Mouse (Mus musculus): ENCODE data around the gene Olfr497. TPM values are rescaled to one million over a fixed set of nuclear protein-coding genes. Genes with fewer than 3 reads are reported as not detected.

The Olfr497 gene
- not detected in 2 replicates for polyA plus RNA-seq (2015; fragmentation: Nextera tagmentation; extraction: Ambion mirVana)

- Histone ChIP-seq H3K9ac (ENCODE audit: low read depth, low read length) (no peak within 1 kb of the TSS), H3K9me3 (replicated peaks; ENCODE audit: control insufficient read depth, low read length) (no peaks in the 10 kb centered on the region), H3K27me3 (ENCODE audit: control insufficient read depth, insufficient read depth, low read depth, low read length) (no peaks in the 10 kb centered on the region), H3K36me3 (ENCODE audit: control insufficient read depth, insufficient read depth) (no peaks in the 10 kb centered on the region), H3K27ac (ENCODE audit: low read length) (no peak within 1 kb of the TSS), H3K4me2 (ENCODE audit: low read depth, low read length) (no peak within 1 kb of the TSS), H3K4me1 (ENCODE audit: control insufficient read depth, low read depth, low read length) (no peaks in the 10 kb centered on the region), H3K4me3 (ENCODE audit: low read depth, low read length) (no peak within 1 kb of the TSS)
- ATAC-seq (ENCODE audit: low read depth): no peak
- WGBS (ENCODE audit: insufficient replicate concordance): 60% methylated on average over 2 of the region's 2 CpGs
These were observed at the start of gene Olfr497 for GRCm38 (mm10) chr7:108420121-108420520. Olfr497 (plus strand) TSS chr7:108420421.

GRCm38 (mm10) chr7:108392867-108393266 is 27.4 kb upstream of the Olfr497 start, which contains the start of gene Olfr495:
Olfr495 (plus strand) TSS chr7:108393167.
- Histone ChIP-seq H3K4me2 (ENCODE audit: low read depth, low read length) (no peak within 1 kb of the TSS), H3K4me3 (ENCODE audit: low read depth, low read length) (no peak within 1 kb of the TSS), H3K9me3 (replicated peaks; ENCODE audit: control insufficient read depth, low read length) (no peaks in the 10 kb centered on the region; the same call in 1 of the 2 replicates), H3K9ac (ENCODE audit: low read depth, low read length) (no peak within 1 kb of the TSS), H3K27ac (ENCODE audit: low read length) (no peak within 1 kb of the TSS), H3K27me3 (ENCODE audit: control insufficient read depth, insufficient read depth, low read depth, low read length) (no peaks in the 10 kb centered on the region), H3K36me3 (ENCODE audit: control insufficient read depth, insufficient read depth) (no peaks in the 10 kb centered on the region), H3K4me1 (ENCODE audit: control insufficient read depth, low read depth, low read length) (no peaks in the 10 kb centered on the region)
- no peak for ATAC-seq (ENCODE audit: low read depth)
- 52% methylated on average over 1 of the region's 1 CpGs for WGBS (ENCODE audit: insufficient replicate concordance)

GRCm38 (mm10) chr7:108465026-108465425 is 44.8 kb downstream of the Olfr497 start, which contains the start of gene Olfr498:
Olfr498 (plus strand) TSS chr7:108465326.
- Histone ChIP-seq H3K4me3 (ENCODE audit: low read depth, low read length) (no peak within 1 kb of the TSS), H3K27me3 (ENCODE audit: control insufficient read depth, insufficient read depth, low read depth, low read length) (no peaks in the 10 kb centered on the region), H3K4me2 (ENCODE audit: low read depth, low read length) (no peak within 1 kb of the TSS), H3K9me3 (replicated peaks; ENCODE audit: control insufficient read depth, low read length) (no peaks in the 10 kb centered on the region), H3K36me3 (ENCODE audit: control insufficient read depth, insufficient read depth) (no peaks in the 10 kb centered on the region), H3K27ac (ENCODE audit: low read length) (no peak within 1 kb of the TSS), H3K9ac (ENCODE audit: low read depth, low read length) (no peak within 1 kb of the TSS), H3K4me1 (ENCODE audit: control insufficient read depth, low read depth, low read length) (no peaks in the 10 kb centered on the region)
- 62% methylated on average over 1 of the region's 1 CpGs for WGBS (ENCODE audit: insufficient replicate concordance)
- no peak for ATAC-seq (ENCODE audit: low read depth)

Other genes with a start within 250 kb of the Olfr497 start
- not detected in 2 replicates for gene Olfr486, start 247.7 kb upstream of the Olfr497 start, polyA plus RNA-seq (2015; fragmentation: Nextera tagmentation; extraction: Ambion mirVana)
- gene Olfr487, start 205.8 kb upstream of the Olfr497 start, polyA plus RNA-seq (2015; fragmentation: Nextera tagmentation; extraction: Ambion mirVana): not detected in 2 replicates
- not detected in 2 replicates for gene Olfr488, start 162.1 kb upstream of the Olfr497 start, polyA plus RNA-seq (2015; fragmentation: Nextera tagmentation; extraction: Ambion mirVana)
- gene Olfr490, start 131.5 kb upstream of the Olfr497 start, polyA plus RNA-seq (2015; fragmentation: Nextera tagmentation; extraction: Ambion mirVana): not detected in 2 replicates
- gene Olfr491, start 107.0 kb upstream of the Olfr497 start, polyA plus RNA-seq (2015; fragmentation: Nextera tagmentation; extraction: Ambion mirVana): not detected in 2 replicates
- not detected in 2 replicates for gene Olfr492, start 96.7 kb upstream of the Olfr497 start, polyA plus RNA-seq (2015; fragmentation: Nextera tagmentation; extraction: Ambion mirVana)
- not detected in 2 replicates for gene Olfr493, start 73.4 kb upstream of the Olfr497 start, polyA plus RNA-seq (2015; fragmentation: Nextera tagmentation; extraction: Ambion mirVana)
- gene Olfr494, start 55.1 kb upstream of the Olfr497 start, polyA plus RNA-seq (2015; fragmentation: Nextera tagmentation; extraction: Ambion mirVana): not detected in 2 replicates
- not detected in 2 replicates for gene Olfr495, start 27.3 kb upstream of the Olfr497 start, polyA plus RNA-seq (2015; fragmentation: Nextera tagmentation; extraction: Ambion mirVana)
- gene Olfr498, start 44.9 kb downstream of the Olfr497 start, polyA plus RNA-seq (2015; fragmentation: Nextera tagmentation; extraction: Ambion mirVana): not detected in 2 replicates
- gene Olfr502, start 104.6 kb downstream of the Olfr497 start, polyA plus RNA-seq (2015; fragmentation: Nextera tagmentation; extraction: Ambion mirVana): not detected in 2 replicates
- not detected in 2 replicates for gene Olfr503, start 124.1 kb downstream of the Olfr497 start, polyA plus RNA-seq (2015; fragmentation: Nextera tagmentation; extraction: Ambion mirVana)
- gene Olfr504, start 145.4 kb downstream of the Olfr497 start, polyA plus RNA-seq (2015; fragmentation: Nextera tagmentation; extraction: Ambion mirVana): not detected in 2 replicates
- gene Olfr506, start 190.4 kb downstream of the Olfr497 start, polyA plus RNA-seq (2015; fragmentation: Nextera tagmentation; extraction: Ambion mirVana): not detected in 2 replicates
- not detected in 2 replicates for gene Olfr507, start 201.4 kb downstream of the Olfr497 start, polyA plus RNA-seq (2015; fragmentation: Nextera tagmentation; extraction: Ambion mirVana)
- not detected in 2 replicates for gene Olfr508, start 209.6 kb downstream of the Olfr497 start, polyA plus RNA-seq (2015; fragmentation: Nextera tagmentation; extraction: Ambion mirVana)
- gene Olfr509, start 231.5 kb downstream of the Olfr497 start, polyA plus RNA-seq (2015; fragmentation: Nextera tagmentation; extraction: Ambion mirVana): not detected in 2 replicates
- not detected in 2 replicates for gene Olfr510, start 246.0 kb downstream of the Olfr497 start, polyA plus RNA-seq (2015; fragmentation: Nextera tagmentation; extraction: Ambion mirVana)

Data from liver, embryonic 16.5 days (tissue).